Mouse (Mus musculus) hindbrain, embryonic 16.5 days (tissue): Measurements from ENCODE around the gene Trim67. TPM values are rescaled to one million over a fixed set of nuclear protein-coding genes. Genes with fewer than 3 reads are reported as not detected.
"Not testable (repeated sequence)": the region's sequence is repeated elsewhere in the genome, so short reads cannot be mapped to it uniquely, and the experiment has no call there.

ENCODE experiments used
- ATAC-seq: fragments of 200-750 bp; cut with Nextera tagmentation; 2 replicates; pipeline ENCODE4 v1.8.0; 2017; ENCODE audit warnings: moderate TSS enrichment, moderate library complexity
- H3K27ac ChIP-seq: fragments of 300-500 bp; sonication (generic); 2 replicates; pipeline ENCODE4 v1.5.1; 2014; ENCODE audit warnings: low read depth, mild to moderate bottlenecking, control low read depth, low read length, moderate library complexity
- H3K27me3 ChIP-seq: fragments of 300-500 bp; sonication (generic); replicated peaks from 2 replicates; pipeline ENCODE4 v1.6.1; 2014; ENCODE audit warnings: low read length; ENCODE audit not compliant: control insufficient read depth, insufficient read depth
- H3K36me3 ChIP-seq: fragments of 300-500 bp; sonication (generic); 2 replicates; pipeline ENCODE4 v1.6.1; 2014; ENCODE audit warnings: mild to moderate bottlenecking, low read length, moderate library complexity, mixed read lengths; ENCODE audit not compliant: control insufficient read depth, insufficient read depth
- H3K4me1 ChIP-seq: fragments of 300-500 bp; sonication (generic); 2 replicates; pipeline ENCODE4 v1.6.1; 2014; ENCODE audit warnings: low read depth, low read length; ENCODE audit not compliant: control insufficient read depth, insufficient read depth
- H3K4me2 ChIP-seq: fragments of 300-500 bp; sonication (generic); 2 replicates; pipeline ENCODE4 v1.6.1; 2014; ENCODE audit warnings: mild to moderate bottlenecking, low read length, control low read depth, moderate library complexity
- H3K4me3 ChIP-seq: fragments of 300-500 bp; sonication (generic); 2 replicates; pipeline ENCODE4 v1.5.1; 2014; ENCODE audit warnings: mild to moderate bottlenecking, low read length, control low read depth, moderate library complexity
- H3K9ac ChIP-seq: fragments of 300-500 bp; sonication (generic); 2 replicates; pipeline ENCODE4 v1.6.1; 2014; ENCODE audit warnings: low read depth, mild to moderate bottlenecking, control low read depth, low read length, moderate library complexity
- H3K9me3 ChIP-seq: fragments of 300-500 bp; sonication (generic); 2 replicates; pipeline ENCODE4 v1.6.1; 2014; ENCODE audit warnings: mild to moderate bottlenecking, low read length, moderate library complexity; ENCODE audit not compliant: control insufficient read depth
- WGBS: fragments of 180-500 bp; shearing (Covaris S2); extraction: QIAGEN DNeasy Blood & Tissue Kit; methylation state at CpG from one replicate; pipeline ENCODE4 v1.1.7; 2014; 5-methylcytosine and 5-hydroxymethylcytosine counted together
- polyA plus RNA-seq: library from polyadenylated mRNA; unstranded; fragments of >200 nt; fragmentation: Nextera tagmentation; extraction: Ambion mirVana; gene quantifications from 2 replicates; pipeline ENCODE4 v1.2.1, GENCODE M21; 2015

The Trim67 gene
- polyA plus RNA-seq, 1 experiment from 2014 or later = 27.0 TPM

DNA sequence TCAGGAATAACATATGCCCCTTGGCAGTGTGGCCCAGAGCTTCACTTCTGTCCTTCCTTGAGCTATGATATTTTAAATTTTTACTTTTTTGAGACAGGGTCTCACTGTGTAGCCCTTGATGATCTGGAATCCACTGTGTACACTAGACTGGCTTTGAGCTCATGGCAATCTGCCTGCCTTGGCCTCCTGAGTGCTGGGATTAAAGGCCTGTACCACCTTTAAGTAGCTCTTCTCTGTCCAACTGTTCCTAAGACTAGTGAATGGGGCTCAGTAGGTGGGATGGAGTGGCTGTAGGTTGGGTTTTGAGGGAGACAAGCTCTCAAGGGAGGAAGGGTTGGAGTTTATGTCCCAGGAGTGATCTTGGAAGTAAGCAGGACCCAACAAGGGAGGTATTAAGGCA is 43.0 kb downstream of the Trim67 start:
- no peak overlapping the region for H3K4me2 ChIP-seq
- H3K36me3 ChIP-seq = peaks cover 12% of the 10 kb centered on the region
- H3K4me3 ChIP-seq = no peak overlapping the region
- no peaks in the 10 kb centered on the region for H3K4me1 ChIP-seq
- no peak for ATAC-seq
- H3K27ac ChIP-seq = no peak overlapping the region
- no peaks in the 10 kb centered on the region for H3K9me3 ChIP-seq
- no peak overlapping the region for H3K9ac ChIP-seq
- no peaks in the 10 kb centered on the region for H3K27me3 ChIP-seq

DNA sequence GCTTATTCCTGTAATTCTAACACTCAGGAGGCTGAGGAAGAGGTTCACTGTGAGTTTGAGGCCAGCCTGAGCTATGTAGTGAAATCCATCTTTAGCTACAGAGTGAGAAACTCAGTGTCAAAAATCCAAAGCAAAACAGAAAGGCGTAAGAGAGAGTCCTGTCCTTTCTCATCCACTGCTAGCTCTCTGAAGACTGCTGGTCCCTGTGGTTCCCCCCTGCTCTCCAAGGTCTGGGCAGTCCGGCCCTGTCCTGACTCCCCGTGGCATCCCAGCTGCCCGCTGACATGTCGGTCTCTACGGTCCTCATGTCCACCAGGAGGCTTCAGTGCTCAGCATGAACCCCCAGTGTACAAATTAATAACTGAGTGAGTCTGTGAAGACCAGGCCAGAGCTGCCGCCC is 43.4 kb downstream of the Trim67 start:
- ATAC-seq = no peak
- Histone ChIP-seq H3K4me1 (no peaks in the 10 kb centered on the region), H3K9ac (no peak overlapping the region), H3K27ac (no peak overlapping the region), H3K27me3 (no peaks in the 10 kb centered on the region), H3K4me3 (no peak overlapping the region), H3K9me3 (no peaks in the 10 kb centered on the region), H3K36me3 (peaks cover 12% of the 10 kb centered on the region), H3K4me2 (no peak overlapping the region)
- 78% methylated on average over 7 of the region's 7 CpGs for WGBS

DNA sequence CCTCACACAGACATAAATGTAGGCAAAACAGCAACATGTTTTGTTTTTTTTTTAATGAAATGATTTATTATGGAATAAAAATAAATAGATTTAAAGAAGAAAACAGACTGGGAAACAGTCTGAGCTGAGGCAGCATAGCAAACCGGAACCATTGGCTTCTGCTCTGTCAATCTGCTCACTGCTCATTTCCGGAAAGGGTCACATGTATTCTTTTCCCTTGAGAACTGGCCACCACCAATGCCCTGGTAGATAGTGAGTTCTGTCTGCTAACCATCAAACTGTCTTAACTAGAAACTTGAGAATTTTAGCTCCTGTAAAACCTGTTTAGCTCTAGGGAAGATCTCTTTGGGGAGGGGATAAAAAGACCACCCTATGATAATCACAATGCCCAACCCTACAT is 44.0 kb downstream of the Trim67 start:
- 85% methylated on average over 2 of the region's 2 CpGs for WGBS
- H3K36me3 ChIP-seq = peaks cover 12% of the 10 kb centered on the region
- H3K4me2 ChIP-seq = no peak overlapping the region
- no peaks in the 10 kb centered on the region for H3K4me1 ChIP-seq
- no peak overlapping the region for H3K4me3 ChIP-seq
- no peak for ATAC-seq
- H3K27ac ChIP-seq = no peak overlapping the region
- H3K9ac ChIP-seq = no peak overlapping the region
- H3K9me3 ChIP-seq = no peaks in the 10 kb centered on the region
- H3K27me3 ChIP-seq = no peaks in the 10 kb centered on the region

DNA sequence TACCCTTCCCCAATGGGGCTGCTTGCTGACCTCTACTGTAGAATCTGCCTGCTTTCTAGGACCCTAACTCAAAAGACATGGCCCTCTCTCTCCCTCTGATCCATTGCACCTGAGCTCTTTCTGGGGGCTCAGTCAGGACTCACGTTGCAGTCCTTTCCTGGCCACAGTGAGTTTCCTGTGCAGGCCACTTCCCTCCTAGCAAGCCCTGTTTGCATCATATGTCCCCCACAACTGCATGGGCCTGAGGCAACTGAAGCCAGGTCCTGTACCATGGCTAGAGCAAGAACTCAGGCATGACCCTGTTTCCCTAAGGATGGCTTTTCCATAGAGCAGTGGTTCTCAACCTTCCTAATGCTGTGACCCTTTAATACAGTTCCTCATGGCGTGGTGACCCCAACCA is 45.1 kb downstream of the Trim67 start:
- Histone ChIP-seq H3K27me3 (no peaks in the 10 kb centered on the region), H3K9ac (no peak overlapping the region), H3K4me2 (no peak overlapping the region), H3K27ac (no peak overlapping the region), H3K9me3 (no peaks in the 10 kb centered on the region), H3K4me1 (no peaks in the 10 kb centered on the region), H3K4me3 (no peak overlapping the region), H3K36me3 (peaks cover 12% of the 10 kb centered on the region)
- WGBS = 93% methylated on average over 2 of the region's 2 CpGs
- no peak for ATAC-seq

DNA sequence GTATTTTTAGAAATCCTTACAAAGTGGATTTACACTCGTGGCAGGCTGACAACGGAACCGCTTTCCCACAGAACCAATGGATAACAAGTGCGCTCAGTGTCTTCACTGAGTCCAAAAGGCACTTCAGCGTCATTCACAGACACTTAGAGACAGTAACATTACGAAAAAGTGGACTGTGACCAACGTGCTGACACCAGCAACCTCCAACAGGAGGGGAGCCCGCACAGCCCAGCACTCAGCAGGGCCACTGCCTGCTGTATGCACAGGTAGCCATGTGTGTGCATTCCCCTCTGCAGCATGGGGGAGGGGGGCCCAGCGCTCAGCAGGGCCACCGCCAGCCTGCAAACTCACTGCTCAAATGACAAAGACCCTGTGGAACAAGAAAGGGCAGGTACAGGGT is 46.5 kb downstream of the Trim67 start:
- Histone ChIP-seq H3K27me3 (no peaks in the 10 kb centered on the region), H3K4me2 (no peak overlapping the region), H3K4me3 (no peak overlapping the region), H3K9ac (no peak overlapping the region), H3K27ac (no peak overlapping the region), H3K4me1 (no peaks in the 10 kb centered on the region), H3K36me3 (peaks cover 12% of the 10 kb centered on the region), H3K9me3 (no peaks in the 10 kb centered on the region)
- ATAC-seq = no peak
- 92% methylated on average over 10 of the region's 10 CpGs for WGBS

DNA sequence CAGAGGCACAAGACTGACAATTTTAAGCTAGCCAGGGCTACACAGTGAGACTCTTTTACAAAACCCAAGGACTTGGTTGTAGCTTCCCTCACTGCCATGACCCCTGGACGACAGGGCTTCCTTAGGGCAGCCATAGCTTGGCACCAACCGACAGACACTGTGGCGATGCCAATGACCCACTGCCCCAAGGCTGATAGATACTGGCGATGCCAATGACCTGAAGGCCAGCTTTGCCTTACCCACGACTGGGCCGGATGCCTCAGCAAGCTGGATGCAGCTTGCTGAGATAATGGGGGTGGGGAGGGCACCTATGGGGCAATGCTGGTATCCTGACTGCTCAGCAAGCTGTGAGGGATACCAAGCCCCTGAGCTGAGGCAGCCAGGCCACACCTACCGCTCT is 48.0 kb downstream of the Trim67 start:
- Histone ChIP-seq H3K27me3 (no peaks in the 10 kb centered on the region), H3K4me2 (no peak overlapping the region), H3K4me3 (no peak overlapping the region), H3K27ac (no peak overlapping the region), H3K9ac (no peak overlapping the region), H3K4me1 (no peaks in the 10 kb centered on the region), H3K9me3 (no peaks in the 10 kb centered on the region), H3K36me3 (peaks cover 12% of the 10 kb centered on the region)
- WGBS = 93% methylated on average over 7 of the region's 7 CpGs
- no peak for ATAC-seq

DNA sequence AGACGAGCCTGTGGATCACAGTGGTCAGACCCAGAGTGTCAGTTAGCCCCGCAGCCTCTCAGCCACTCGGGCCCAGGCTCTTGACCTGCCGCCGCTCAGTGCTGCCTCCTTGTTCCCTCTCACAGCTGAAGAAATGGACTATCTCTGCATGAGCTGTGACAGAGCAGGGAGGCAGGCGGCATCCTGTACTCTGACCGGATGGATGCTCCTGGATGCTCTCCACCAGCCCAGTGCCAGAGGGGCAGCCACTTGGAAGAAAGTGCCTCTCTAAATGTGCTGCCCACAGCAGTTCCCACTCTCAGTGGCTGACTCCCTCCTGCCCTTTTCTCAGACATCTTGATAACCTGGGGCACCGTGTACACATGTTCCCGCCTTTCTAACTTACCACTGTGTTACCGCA is 48.9 kb downstream of the Trim67 start:
- Histone ChIP-seq H3K4me2 (no peak overlapping the region), H3K9ac (no peak overlapping the region), H3K27ac (no peak overlapping the region), H3K4me1 (no peaks in the 10 kb centered on the region), H3K27me3 (no peaks in the 10 kb centered on the region), H3K9me3 (no peaks in the 10 kb centered on the region), H3K36me3 (peaks cover 12% of the 10 kb centered on the region), H3K4me3 (no peak overlapping the region)
- WGBS = 93% methylated on average over 10 of the region's 10 CpGs
- no peak for ATAC-seq

DNA sequence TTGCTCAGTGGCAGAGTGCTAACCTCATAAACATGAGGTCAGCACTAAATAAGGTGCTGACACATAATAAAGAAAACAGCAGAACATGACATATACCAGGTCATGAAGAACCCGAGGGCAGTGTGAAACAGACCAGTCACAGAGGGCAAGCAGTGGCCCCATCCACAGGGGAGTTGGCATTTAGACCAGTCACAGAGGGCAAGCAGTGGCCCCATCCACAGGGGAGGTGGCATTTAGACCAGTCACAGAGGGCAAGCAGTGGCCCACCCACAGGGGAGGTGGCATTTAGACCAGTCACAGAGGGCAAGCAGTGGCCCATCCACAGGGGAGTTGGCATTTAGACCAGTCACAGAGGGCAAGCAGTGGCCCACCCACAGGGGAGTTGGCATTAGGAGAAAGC is 50.0 kb downstream of the Trim67 start:
- not testable (repeated sequence) for H3K27me3 ChIP-seq, H3K4me2 ChIP-seq, H3K9ac ChIP-seq, H3K27ac ChIP-seq, ATAC-seq, H3K9me3 ChIP-seq, H3K4me1 ChIP-seq, H3K4me3 ChIP-seq
- 67% methylated on average over 1 of the region's 1 CpGs for WGBS
- H3K36me3 ChIP-seq = peaks cover 12% of the 10 kb centered on the region

DNA sequence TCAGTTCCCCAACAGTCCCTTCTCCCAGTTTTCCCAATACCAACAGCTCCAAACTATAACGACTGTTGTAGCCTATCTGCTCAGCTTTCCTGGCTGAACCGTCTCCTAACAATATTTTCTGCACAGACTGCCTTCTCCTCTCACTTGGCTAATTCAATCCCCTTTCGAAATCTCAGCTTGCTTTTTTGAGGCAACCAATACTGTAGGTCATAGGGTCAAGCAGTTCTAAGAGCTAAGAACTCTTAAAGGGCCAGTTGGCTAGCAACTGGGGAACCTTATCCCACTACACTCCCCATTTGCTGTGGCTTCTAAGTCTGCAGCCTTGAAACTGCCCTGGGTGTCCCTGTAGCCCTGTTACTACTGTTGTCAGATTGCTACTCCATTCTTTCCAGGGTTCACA is 52.2 kb downstream of the Trim67 start:
- 77% methylated on average over 3 of the region's 3 CpGs for WGBS

DNA sequence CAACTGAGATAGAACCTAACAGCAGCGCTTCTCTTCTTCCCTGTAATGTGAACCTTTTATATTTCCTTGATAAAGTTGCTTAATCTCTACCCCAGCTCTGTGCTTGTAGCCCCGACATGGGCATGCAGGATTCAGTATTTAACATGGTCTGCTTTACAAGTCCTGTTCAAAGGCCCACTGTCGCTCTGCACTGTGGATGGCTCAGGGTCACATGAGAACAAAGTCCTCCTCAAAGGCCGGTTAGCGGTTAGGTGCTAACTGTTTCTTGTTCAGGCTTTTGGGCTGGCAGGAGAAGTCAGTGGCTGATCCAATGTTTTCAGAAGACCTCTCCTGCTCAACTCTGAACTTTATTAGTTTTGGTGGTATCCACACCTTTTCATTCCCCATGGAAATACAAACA is 52.7 kb downstream of the Trim67 start:
- 94% methylated on average over 5 of the region's 5 CpGs for WGBS
- no peaks in the 10 kb centered on the region for H3K4me1 ChIP-seq

More for the DNA sequence above, 52.2 kb downstream of the Trim67 start:
- Histone ChIP-seq H3K4me1 (no peaks in the 10 kb centered on the region), H3K4me3 (no peak overlapping the region), H3K36me3 (no peaks in the 10 kb centered on the region), H3K4me2 (no peak overlapping the region), H3K27me3 (no peaks in the 10 kb centered on the region), H3K27ac (no peak overlapping the region), H3K9ac (no peak overlapping the region), H3K9me3 (no peaks in the 10 kb centered on the region)
- ATAC-seq = no peak

More for the DNA sequence above, 52.7 kb downstream of the Trim67 start:
- ATAC-seq = no peak
- Histone ChIP-seq H3K36me3 (no peaks in the 10 kb centered on the region), H3K27me3 (no peaks in the 10 kb centered on the region), H3K4me3 (no peak overlapping the region), H3K27ac (no peak overlapping the region), H3K4me2 (no peak overlapping the region), H3K9ac (no peak overlapping the region), H3K9me3 (no peaks in the 10 kb centered on the region)
